Mouse (Mus musculus) heart, embryonic 14.5 days (tissue): ENCODE results near the gene Vrk3. TPM values are rescaled to one million over a fixed set of nuclear protein-coding genes. Genes with fewer than 3 reads are reported as not detected.
A peak's percentile ranks its signal among the peaks of the same experiment; 100 is the strongest.

Source experiments
- ATAC-seq: fragments of 200-750 bp; cut with Nextera tagmentation; 2 replicates; pipeline ENCODE4 v1.8.0; 2017; ENCODE audit warnings: low read depth, moderate TSS enrichment; ENCODE audit not compliant: insufficient number of reproducible peaks, insufficient read depth, low FRiP score
- H3K27ac ChIP-seq, 2 experiments: fragments of 200-500 bp in 1 of 2; fragments of 300-500 bp in 1 of 2; sonication (generic) in 1 of 2; replicated peaks in 1 of 2; 2 replicates each; pipeline ENCODE4 v1.5.1; 2012 to 2014; ENCODE audit warnings: low read depth in 2 of 2, low read length in 2 of 2, control low read depth in 1 of 2, mild to moderate bottlenecking in 1 of 2, mixed read lengths in 1 of 2; ENCODE audit not compliant: control insufficient read depth in 1 of 2, insufficient read depth in 1 of 2
- H3K27me3 ChIP-seq: fragments of 300-500 bp; sonication (generic); 2 replicates; pipeline ENCODE4 v1.6.1; 2014; ENCODE audit warnings: mild to moderate bottlenecking, low read length, control low read depth; ENCODE audit not compliant: control insufficient read depth, insufficient read depth
- H3K36me3 ChIP-seq: fragments of 300-500 bp; sonication (generic); 2 replicates; pipeline ENCODE4 v1.6.1; 2014; ENCODE audit warnings: mild to moderate bottlenecking, control low read depth, low read length, mixed read lengths; ENCODE audit not compliant: control insufficient read depth, insufficient read depth
- H3K4me1 ChIP-seq, 2 experiments: fragments of 200-500 bp in 1 of 2; fragments of 300-500 bp in 1 of 2; sonication (generic) in 1 of 2; 2 replicates each; pipeline ENCODE4 v1.6.1; 2012 to 2014; ENCODE audit warnings: low read length in 2 of 2, control low read depth in 1 of 2, mixed read lengths in 1 of 2; ENCODE audit not compliant: control insufficient read depth in 2 of 2, insufficient read depth in 2 of 2
- H3K4me2 ChIP-seq: fragments of 300-500 bp; sonication (generic); 2 replicates; pipeline ENCODE4 v1.6.1; 2014; ENCODE audit warnings: mild to moderate bottlenecking, low read length
- H3K4me3 ChIP-seq, 2 experiments: fragments of 200-500 bp in 1 of 2; fragments of 300-500 bp in 1 of 2; sonication (generic) in 1 of 2; 2 replicates each; pipeline ENCODE4 v1.5.1; 2012 to 2014; ENCODE audit warnings: low read length in 2 of 2, mild to moderate bottlenecking in 2 of 2, control low read depth in 1 of 2, low read depth in 1 of 2, moderate library complexity in 1 of 2; ENCODE audit not compliant: control insufficient read depth in 1 of 2, insufficient read depth in 1 of 2
- H3K9ac ChIP-seq: fragments of 300-500 bp; sonication (generic); 2 replicates; pipeline ENCODE4 v1.6.1; 2014; ENCODE audit warnings: mild to moderate bottlenecking, low read length
- H3K9me3 ChIP-seq: fragments of 300-500 bp; sonication (generic); 2 replicates; pipeline ENCODE4 v1.6.1; 2016; ENCODE audit warnings: low read length, control low read depth; ENCODE audit not compliant: control insufficient read depth
- WGBS: fragments of 180-500 bp; shearing (Covaris S2); extraction: QIAGEN DNeasy Blood & Tissue Kit; methylation state at CpG from one replicate; pipeline ENCODE4 v1.1.7; 2014; 5-methylcytosine and 5-hydroxymethylcytosine counted together
- polyA plus RNA-seq: library from polyadenylated mRNA; unstranded; fragments of >200 nt; fragmentation: Nextera tagmentation; extraction: Ambion mirVana; gene quantifications from 2 replicates; pipeline ENCODE4 v1.2.1, GENCODE M21; 2014

The Vrk3 gene
- polyA plus RNA-seq, 1 experiment from 2014 or later = 36.1 TPM

- WGBS = 15% methylated on average over 2 of the region's 2 CpGs
- Histone ChIP-seq H3K36me3 (peaks cover 19% of the 10 kb centered on the region; the same call in 1 of the 2 replicates), H3K27ac (peak overlapping the region in 1 of 2 experiments; percentile 99; a peak in 1 of 4 replicates), H3K9ac (peak overlapping the region; percentile 95), H3K4me1 (peaks cover 22 to 59% of the 10 kb centered on the region in 2 experiments), H3K4me2 (peak overlapping the region; percentile 91), H3K27me3 (no peaks in the 10 kb centered on the region), H3K9me3 (no peaks in the 10 kb centered on the region), H3K4me3 (peak overlapping the region; percentile 1 to 85; a peak in 3 of 4 replicates)
- ATAC-seq = no peak
Observed at GRCm38 (mm10) chr7:44818164-44818563, 70.0 kb downstream of the Vrk3 start.

GRCm38 (mm10) chr7:44818751-44819235 lies 70.6 kb downstream of the Vrk3 start:
- Histone ChIP-seq H3K4me1 (peaks cover 22 to 65% of the 10 kb centered on the region in 2 experiments), H3K27ac (peak overlapping the region in 1 of 2 experiments; percentile 30; a peak in 1 of 4 replicates)

GRCm38 (mm10) chr7:44819391-44819790 lies 71.2 kb downstream of the Vrk3 start:
- peak overlapping the region; percentile 95; the same call in 1 of the 2 replicates for H3K9ac ChIP-seq
- peak overlapping the region; percentile 91 for H3K4me2 ChIP-seq
- H3K27me3 ChIP-seq = no peaks in the 10 kb centered on the region
- peak overlapping the region in 1 of 2 experiments; percentile 85; a peak in 1 of 4 replicates for H3K4me3 ChIP-seq
- peaks cover 22 to 71% of the 10 kb centered on the region in 2 experiments for H3K4me1 ChIP-seq
- no peaks in the 10 kb centered on the region for H3K9me3 ChIP-seq
- WGBS = 95% methylated on average over 2 of the region's 2 CpGs
- H3K27ac ChIP-seq = no peak overlapping the region
- no peak for ATAC-seq
- H3K36me3 ChIP-seq = peaks cover 11% of the 10 kb centered on the region; the same call in 1 of the 2 replicates

More at GRCm38 (mm10) chr7:44818751-44819235, 70.6 kb downstream of the Vrk3 start:
- Histone ChIP-seq H3K27me3 (no peaks in the 10 kb centered on the region), H3K4me3 (peak overlapping the region; percentile 5 to 85; a peak in 3 of 4 replicates), H3K9me3 (no peaks in the 10 kb centered on the region), H3K9ac (peak overlapping the region; percentile 95), H3K36me3 (peaks cover 17% of the 10 kb centered on the region; the same call in 1 of the 2 replicates), H3K4me2 (peak overlapping the region; percentile 91)
- no peak for ATAC-seq
- 40% methylated on average over 6 of the region's 6 CpGs for WGBS

GRCm38 (mm10) chr7:44819863-44820262 lies 71.7 kb downstream of the Vrk3 start:
- Histone ChIP-seq H3K4me2 (peak overlapping the region; percentile 91; the same call in 1 of the 2 replicates), H3K9me3 (no peaks in the 10 kb centered on the region), H3K27me3 (no peaks in the 10 kb centered on the region), H3K9ac (peak overlapping the region; percentile 95), H3K27ac (no peak overlapping the region), H3K4me3 (peak overlapping the region in 1 of 2 experiments; percentile 6; a peak in 1 of 4 replicates), H3K36me3 (peaks cover 10% of the 10 kb centered on the region; the same call in 1 of the 2 replicates), H3K4me1 (peaks cover 22 to 71% of the 10 kb centered on the region in 2 experiments)
- 39% methylated on average over 5 of the region's 5 CpGs for WGBS
- ATAC-seq = no peak

- H3K4me1 ChIP-seq = peaks cover 20 to 67% of the 10 kb centered on the region in 2 experiments
- H3K9me3 ChIP-seq = no peaks in the 10 kb centered on the region
- no peak overlapping the region for H3K4me2 ChIP-seq
- H3K4me3 ChIP-seq = no peak overlapping the region
- no peak for ATAC-seq
- H3K9ac ChIP-seq = no peak overlapping the region
- WGBS = 74% methylated on average over 3 of the region's 3 CpGs
- no peak overlapping the region; a peak in 1 of 4 replicates for H3K27ac ChIP-seq
- no peaks in the 10 kb centered on the region for H3K27me3 ChIP-seq
- H3K36me3 ChIP-seq = peaks cover 10% of the 10 kb centered on the region; the same call in 1 of the 2 replicates
Observed at GRCm38 (mm10) chr7:44820525-44820924, 72.3 kb downstream of the Vrk3 start.

GRCm38 (mm10) chr7:44821666-44822448 lies 73.6 kb downstream of the Vrk3 start:
- H3K27me3 ChIP-seq = no peaks in the 10 kb centered on the region
- WGBS = 84% methylated on average over 7 of the region's 7 CpGs

GRCm38 (mm10) chr7:44823409-44823808 lies 75.2 kb downstream of the Vrk3 start:
- WGBS = 46% methylated on average over 7 of the region's 7 CpGs
- no peak overlapping the region for H3K4me3 ChIP-seq
- H3K36me3 ChIP-seq = peaks cover 20% of the 10 kb centered on the region
- H3K9ac ChIP-seq = no peak overlapping the region
- H3K9me3 ChIP-seq = no peaks in the 10 kb centered on the region
- ATAC-seq = no peak
- no peaks in the 10 kb centered on the region for H3K27me3 ChIP-seq
- no peak overlapping the region for H3K4me2 ChIP-seq
- peaks cover 11 to 58% of the 10 kb centered on the region in 2 experiments for H3K4me1 ChIP-seq
- H3K27ac ChIP-seq = no peak overlapping the region

More at GRCm38 (mm10) chr7:44821666-44822448, 73.6 kb downstream of the Vrk3 start:
- H3K9ac ChIP-seq = no peak overlapping the region
- ATAC-seq = no peak
- H3K4me2 ChIP-seq = no peak overlapping the region
- H3K4me1 ChIP-seq = peaks cover 20 to 72% of the 10 kb centered on the region in 2 experiments
- H3K4me3 ChIP-seq = no peak overlapping the region
- no peak overlapping the region for H3K27ac ChIP-seq
- no peaks in the 10 kb centered on the region for H3K9me3 ChIP-seq
- H3K36me3 ChIP-seq = peaks cover 13% of the 10 kb centered on the region; the same call in 1 of the 2 replicates
